Mouse (Mus musculus): Measurements from ENCODE around the gene Kcnip1. TPM values are rescaled to one million over a fixed set of nuclear protein-coding genes. Genes with fewer than 3 reads are reported as not detected.
A peak's percentile ranks its signal among the peaks of the same experiment; 100 is the strongest.

Gene Kcnip1
- polyA plus RNA-seq, 1 experiment from 2014 or later: 1.1 TPM

- no peak overlapping the region for H3K4me2 ChIP-seq (replicated peaks; ENCODE audit: low read depth, low read length)
- H3K4me3 ChIP-seq (ENCODE audit: low read length): no peak overlapping the region
- no peaks in the 10 kb centered on the region for H3K9me3 ChIP-seq (ENCODE audit: low read length)
- no peaks in the 10 kb centered on the region for H3K27me3 ChIP-seq (ENCODE audit: insufficient read depth, low read length)
- H3K27ac ChIP-seq (ENCODE audit: low read length): no peak overlapping the region
- no peak for ATAC-seq (ENCODE audit: low FRiP score, low TSS enrichment)
- no peaks in the 10 kb centered on the region for H3K36me3 ChIP-seq (ENCODE audit: insufficient read depth, low read length)
- WGBS: 94% methylated on average over 2 of the region's 2 CpGs
- no peak overlapping the region for H3K9ac ChIP-seq (replicated peaks; ENCODE audit: low read length)
- no peaks in the 10 kb centered on the region for H3K4me1 ChIP-seq (ENCODE audit: insufficient read depth, low read length)
Observed at GRCm38 (mm10) chr11:33890382-33890781, 102.6 kb downstream of the Kcnip1 start.

- ATAC-seq (ENCODE audit: low FRiP score, low TSS enrichment): no peak
- Histone ChIP-seq H3K9ac (replicated peaks; ENCODE audit: low read length) (no peak overlapping the region), H3K4me3 (ENCODE audit: low read length) (no peak overlapping the region), H3K36me3 (ENCODE audit: insufficient read depth, low read length) (no peaks in the 10 kb centered on the region), H3K27me3 (ENCODE audit: insufficient read depth, low read length) (no peaks in the 10 kb centered on the region), H3K9me3 (ENCODE audit: low read length) (no peaks in the 10 kb centered on the region; the same call in 1 of the 2 replicates), H3K27ac (ENCODE audit: low read length) (no peak overlapping the region), H3K4me2 (replicated peaks; ENCODE audit: low read depth, low read length) (no peak overlapping the region), H3K4me1 (ENCODE audit: insufficient read depth, low read length) (no peaks in the 10 kb centered on the region)
- WGBS: 87% methylated on average over 3 of the region's 3 CpGs
Observed at GRCm38 (mm10) chr11:33887660-33888059, 105.3 kb downstream of the Kcnip1 start.

GRCm38 (mm10) chr11:33885981-33886380 is 107.0 kb downstream of the Kcnip1 start:
- H3K27ac ChIP-seq (ENCODE audit: low read length): no peak overlapping the region

GRCm38 (mm10) chr11:33882731-33883328 is 110.1 kb downstream of the Kcnip1 start:
- no peaks in the 10 kb centered on the region for H3K27me3 ChIP-seq (ENCODE audit: insufficient read depth, low read length)
- no peak overlapping the region for H3K27ac ChIP-seq (ENCODE audit: low read length)
- ATAC-seq (ENCODE audit: low FRiP score, low TSS enrichment): no peak
- H3K9me3 ChIP-seq (ENCODE audit: low read length): no peaks in the 10 kb centered on the region; the same call in 1 of the 2 replicates
- H3K4me2 ChIP-seq (replicated peaks; ENCODE audit: low read depth, low read length): no peak overlapping the region
- H3K36me3 ChIP-seq (ENCODE audit: insufficient read depth, low read length): no peaks in the 10 kb centered on the region
- H3K4me3 ChIP-seq (ENCODE audit: low read length): no peak overlapping the region
- 73% methylated on average over 5 of the region's 5 CpGs for WGBS
- H3K4me1 ChIP-seq (ENCODE audit: insufficient read depth, low read length): no peaks in the 10 kb centered on the region
- no peak overlapping the region for H3K9ac ChIP-seq (replicated peaks; ENCODE audit: low read length)

More at GRCm38 (mm10) chr11:33885981-33886380, 107.0 kb downstream of the Kcnip1 start:
- ATAC-seq (ENCODE audit: low FRiP score, low TSS enrichment): no peak
- Histone ChIP-seq H3K4me1 (ENCODE audit: insufficient read depth, low read length) (no peaks in the 10 kb centered on the region), H3K4me2 (replicated peaks; ENCODE audit: low read depth, low read length) (no peak overlapping the region), H3K4me3 (ENCODE audit: low read length) (no peak overlapping the region), H3K36me3 (ENCODE audit: insufficient read depth, low read length) (no peaks in the 10 kb centered on the region), H3K9me3 (ENCODE audit: low read length) (no peaks in the 10 kb centered on the region; the same call in 1 of the 2 replicates), H3K27me3 (ENCODE audit: insufficient read depth, low read length) (no peaks in the 10 kb centered on the region), H3K9ac (replicated peaks; ENCODE audit: low read length) (no peak overlapping the region)
- WGBS: 84% methylated on average over 4 of the region's 4 CpGs

DNA sequence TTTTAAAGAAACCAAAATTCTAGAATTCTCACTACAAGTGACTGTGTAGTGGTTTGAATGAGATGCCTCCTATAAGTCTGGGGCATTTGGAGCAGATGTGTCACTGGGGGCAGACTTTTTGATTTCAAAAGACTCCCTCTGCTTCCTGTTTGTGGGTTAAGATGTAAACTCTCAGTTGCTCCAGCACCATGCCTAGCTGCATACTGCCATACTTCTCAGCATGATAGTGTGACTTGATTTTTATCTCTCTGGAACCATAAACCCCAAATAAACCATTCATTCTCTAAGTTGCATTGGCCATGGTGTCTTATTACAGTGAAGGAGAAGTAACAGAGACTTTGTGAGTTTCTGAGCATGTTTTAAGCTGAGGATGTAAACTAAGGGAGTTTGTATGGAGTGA is 118.0 kb downstream of the Kcnip1 start:
- Histone ChIP-seq H3K36me3 (ENCODE audit: insufficient read depth, low read length) (no peaks in the 10 kb centered on the region), H3K27me3 (ENCODE audit: insufficient read depth, low read length) (no peaks in the 10 kb centered on the region), H3K27ac (ENCODE audit: low read length) (no peak overlapping the region), H3K4me1 (ENCODE audit: insufficient read depth, low read length) (peaks cover 16% of the 10 kb centered on the region), H3K9ac (replicated peaks; ENCODE audit: low read length) (no peak overlapping the region), H3K9me3 (ENCODE audit: low read length) (peaks cover 10% of the 10 kb centered on the region; the same call in 1 of the 2 replicates), H3K4me2 (replicated peaks; ENCODE audit: low read depth, low read length) (no peak overlapping the region), H3K4me3 (ENCODE audit: low read length) (no peak overlapping the region)
- no peak for ATAC-seq (ENCODE audit: low FRiP score, low TSS enrichment)

DNA sequence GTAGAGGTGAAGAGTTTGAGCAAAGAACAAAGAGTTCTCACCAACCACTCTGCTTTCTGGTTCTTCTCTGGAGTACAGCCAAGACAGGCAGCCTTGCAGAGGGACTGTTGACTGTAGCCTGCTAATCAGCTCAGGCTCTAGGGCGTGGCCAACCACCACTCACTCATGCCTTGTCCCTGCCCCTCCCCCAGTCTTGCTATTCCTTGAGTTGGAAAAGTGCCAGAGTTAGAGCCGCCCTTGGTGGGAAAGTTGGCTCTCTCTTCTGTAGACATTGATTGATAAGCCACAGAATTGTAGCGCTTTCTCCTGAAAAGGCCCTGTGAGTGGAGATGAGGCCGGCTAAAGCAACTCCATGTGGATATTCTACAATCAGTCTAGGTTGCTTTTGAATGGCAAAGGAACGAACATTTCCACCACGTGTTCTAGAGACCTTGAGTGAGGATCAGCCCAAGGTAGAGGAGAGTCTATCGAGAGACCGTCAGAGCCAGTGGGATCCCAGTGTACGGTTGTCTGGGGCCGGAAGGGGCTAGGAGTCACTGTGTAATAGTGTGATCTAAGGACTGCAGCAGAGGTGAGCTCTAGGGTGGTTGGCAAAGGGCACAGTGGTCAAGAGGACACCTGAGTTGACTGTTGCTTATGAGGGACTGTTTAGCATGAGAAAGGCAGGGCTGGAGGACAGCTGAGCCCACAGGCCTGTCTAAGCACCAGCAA is 119.7 kb downstream of the Kcnip1 start:
- H3K4me2 ChIP-seq (replicated peaks; ENCODE audit: low read depth, low read length): no peak overlapping the region
- H3K9me3 ChIP-seq (ENCODE audit: low read length): peaks cover 10% of the 10 kb centered on the region; the same call in 1 of the 2 replicates
- no peak overlapping the region for H3K4me3 ChIP-seq (ENCODE audit: low read length)
- 0 out of 2 replicates have a peak overlapping the region, but pooled peaks have one; percentile 40 for H3K27ac ChIP-seq (ENCODE audit: low read length)
- no peaks in the 10 kb centered on the region for H3K36me3 ChIP-seq (ENCODE audit: insufficient read depth, low read length)
- peaks cover 16% of the 10 kb centered on the region for H3K4me1 ChIP-seq (ENCODE audit: insufficient read depth, low read length)
- H3K9ac ChIP-seq (replicated peaks; ENCODE audit: low read length): no peak overlapping the region
- ATAC-seq (ENCODE audit: low FRiP score, low TSS enrichment): peak; percentile 73; the same call in 1 of the 2 replicates
- H3K27me3 ChIP-seq (ENCODE audit: insufficient read depth, low read length): no peaks in the 10 kb centered on the region
- 62% methylated on average over 10 of the region's 10 CpGs for WGBS

GRCm38 (mm10) chr11:33872716-33873048 is 120.3 kb downstream of the Kcnip1 start:
- H3K9me3 ChIP-seq (ENCODE audit: low read length): peaks cover 10% of the 10 kb centered on the region; the same call in 1 of the 2 replicates
- peaks cover 16% of the 10 kb centered on the region for H3K4me1 ChIP-seq (ENCODE audit: insufficient read depth, low read length)
- H3K4me2 ChIP-seq (replicated peaks; ENCODE audit: low read depth, low read length): no peak overlapping the region
- 0 out of 2 replicates have a peak overlapping the region, but pooled peaks have one; percentile 40 for H3K27ac ChIP-seq (ENCODE audit: low read length)
- no peaks in the 10 kb centered on the region for H3K27me3 ChIP-seq (ENCODE audit: insufficient read depth, low read length)
- ATAC-seq (ENCODE audit: low FRiP score, low TSS enrichment): no peak
- no peak overlapping the region for H3K4me3 ChIP-seq (ENCODE audit: low read length)
- no peaks in the 10 kb centered on the region for H3K36me3 ChIP-seq (ENCODE audit: insufficient read depth, low read length)
- no peak overlapping the region for H3K9ac ChIP-seq (replicated peaks; ENCODE audit: low read length)
- WGBS: 60% methylated on average over 2 of the region's 2 CpGs

- ATAC-seq (ENCODE audit: low FRiP score, low TSS enrichment): peak; percentile 57; the same call in 1 of the 2 replicates
- Histone ChIP-seq H3K27me3 (ENCODE audit: insufficient read depth, low read length) (no peaks in the 10 kb centered on the region), H3K4me2 (replicated peaks; ENCODE audit: low read depth, low read length) (no peak overlapping the region), H3K9me3 (ENCODE audit: low read length) (peaks cover 10% of the 10 kb centered on the region; the same call in 1 of the 2 replicates), H3K27ac (ENCODE audit: low read length) (0 out of 2 replicates have a peak overlapping the region, but pooled peaks have one; percentile 40), H3K36me3 (ENCODE audit: insufficient read depth, low read length) (no peaks in the 10 kb centered on the region), H3K9ac (replicated peaks; ENCODE audit: low read length) (no peak overlapping the region), H3K4me3 (ENCODE audit: low read length) (no peak overlapping the region), H3K4me1 (ENCODE audit: insufficient read depth, low read length) (peaks cover 16% of the 10 kb centered on the region)
- 39% methylated on average over 9 of the region's 9 CpGs for WGBS
Observed at GRCm38 (mm10) chr11:33871998-33872715, 120.8 kb downstream of the Kcnip1 start.

DNA sequence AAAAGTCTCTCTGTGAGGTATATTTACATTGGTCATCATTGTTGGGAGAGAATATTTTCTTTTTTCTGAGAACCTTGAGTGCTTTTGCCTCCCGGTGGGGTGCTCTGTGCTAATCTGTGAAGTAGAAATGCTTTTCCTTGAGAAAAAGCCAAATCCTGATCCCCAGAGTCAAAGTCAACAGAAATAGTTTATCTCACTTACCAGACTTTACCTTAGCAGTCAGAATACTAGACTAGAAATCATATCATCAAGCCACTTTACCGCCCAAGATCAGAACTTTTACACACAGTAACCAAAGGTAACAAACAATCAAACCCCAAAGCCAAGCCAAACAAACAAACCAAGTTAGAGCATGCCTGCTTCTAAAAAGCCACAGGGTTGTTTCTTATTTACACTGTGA is 122.7 kb downstream of the Kcnip1 start:
- no peak for ATAC-seq (ENCODE audit: low FRiP score, low TSS enrichment)
- peaks cover 16% of the 10 kb centered on the region for H3K4me1 ChIP-seq (ENCODE audit: insufficient read depth, low read length)
- H3K4me2 ChIP-seq (replicated peaks; ENCODE audit: low read depth, low read length): no peak overlapping the region
- no peak overlapping the region for H3K27ac ChIP-seq (ENCODE audit: low read length)
- H3K9me3 ChIP-seq (ENCODE audit: low read length): 0 out of 2 replicates have a peak, but pooled peaks cover under 1% of the 10 kb centered on the region
- H3K27me3 ChIP-seq (ENCODE audit: insufficient read depth, low read length): no peaks in the 10 kb centered on the region
- H3K4me3 ChIP-seq (ENCODE audit: low read length): no peak overlapping the region
- no peak overlapping the region for H3K9ac ChIP-seq (replicated peaks; ENCODE audit: low read length)
- no peaks in the 10 kb centered on the region for H3K36me3 ChIP-seq (ENCODE audit: insufficient read depth, low read length)
- 85% methylated on average over 2 of the region's 2 CpGs for WGBS

Data from kidney, embryonic 16.5 days (tissue).